Mouse (Mus musculus): ENCODE results near the gene Kcna1.

The Kcna1 gene

GRCm38 (mm10) chr6:126595805-126596629, 50.2 kb downstream of the Kcna1 start:
- DNase-seq = peak; percentile 66

GRCm38 (mm10) chr6:126595130-126595529, 51.1 kb downstream of the Kcna1 start:
- DNase-seq = no peak

GRCm38 (mm10) chr6:126594365-126594764, 51.8 kb downstream of the Kcna1 start:
- no peak for DNase-seq

- DNase-seq = no peak
These were observed 52.8 kb downstream of the Kcna1 start for GRCm38 (mm10) chr6:126593336-126593735.
